Mouse (Mus musculus) embryonic fibroblast, embryonic 13.5 days (primary cell): ENCODE measurements around the gene Ntan1. TPM values are rescaled to one million over a fixed set of nuclear protein-coding genes. Genes with fewer than 3 reads are reported as not detected.
"Not testable (repeated sequence)": the region's sequence is repeated elsewhere in the genome, so short reads cannot be mapped to it uniquely, and the experiment has no call there.

Experiments
- H3K27ac ChIP-seq: 2 replicates; pipeline ENCODE4 v1.5.1; 2012; ENCODE audit warnings: low read length, control low read depth, inconsistent platforms; ENCODE audit not compliant: insufficient read depth
- H3K4me1 ChIP-seq: 2 replicates; pipeline ENCODE4 v1.6.1; 2011; ENCODE audit warnings: low read length; ENCODE audit not compliant: control insufficient read depth, insufficient read depth
- H3K4me3 ChIP-seq: 2 replicates; pipeline ENCODE4 v1.5.1; 2011; ENCODE audit warnings: mild to moderate bottlenecking, control low read depth, low read length; ENCODE audit not compliant: insufficient read depth
- CTCF ChIP-seq: IDR thresholded peaks from 2 replicates; pipeline ENCODE4 v1.5.1; 2011; ENCODE audit warnings: mild to moderate bottlenecking, control low read depth, low read length, moderate library complexity, borderline replicate concordance; ENCODE audit not compliant: insufficient read depth
- POLR2A ChIP-seq: IDR thresholded peaks from 2 replicates; pipeline ENCODE4 v1.6.1; 2011; ENCODE audit warnings: low read depth, mild to moderate bottlenecking, control low read depth, low read length, moderate library complexity
- polyA plus RNA-seq: library from polyadenylated mRNA; stranded (reverse); fragments of >200 nt; gene quantifications from 2 replicates; pipeline ENCODE4 v1.2.4, GENCODE M21; 2011; ENCODE audit warnings: low read depth; ENCODE audit not compliant: missing spikeins, insufficient read length

The Ntan1 gene
- 73.3 and 82.0 TPM in 2 replicates for polyA plus RNA-seq

DNA sequence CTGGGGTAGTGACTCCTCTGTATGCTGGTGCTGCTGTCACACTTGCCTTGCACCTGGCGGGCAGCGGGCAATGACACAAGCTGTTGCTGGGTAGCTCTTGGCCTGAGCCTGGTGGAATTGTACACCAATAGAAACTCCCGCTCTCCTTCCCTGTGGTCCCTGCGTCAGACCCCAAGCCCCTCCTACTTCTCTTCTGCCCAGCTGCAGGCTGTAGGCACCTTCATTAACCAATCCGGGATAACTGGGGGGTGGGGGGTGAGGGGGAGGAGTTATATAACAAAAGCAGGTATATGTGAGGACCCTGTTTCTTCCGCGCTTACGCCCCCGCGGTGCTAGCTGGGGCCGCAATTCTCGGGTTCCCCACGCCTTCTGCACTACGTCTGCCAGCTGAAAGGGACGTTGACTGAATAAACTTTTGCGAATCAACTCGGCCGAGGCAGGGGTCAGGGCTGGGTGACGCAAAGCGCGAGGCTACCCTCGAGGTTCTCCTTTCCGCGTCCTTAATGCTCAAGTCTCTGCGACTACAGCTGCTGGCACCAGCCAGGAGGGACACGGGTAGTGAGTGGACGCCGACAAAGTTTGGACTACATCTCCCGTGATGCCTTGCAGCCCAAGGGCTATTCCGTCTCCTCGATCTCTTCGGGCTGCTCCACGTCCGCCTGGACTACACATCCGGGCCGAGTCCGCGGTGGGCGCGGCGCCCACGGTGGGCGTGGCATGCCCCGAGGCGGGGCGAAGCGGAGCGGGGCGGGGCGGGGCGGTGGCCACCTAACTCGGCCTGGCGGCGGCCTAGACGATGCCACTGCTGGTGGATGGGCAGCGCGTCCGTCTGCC, at the start of gene Ntan1:
Gene Ntan1, plus strand, starts transcription at position 286 of the 834 bp plus-strand sequence.
- H3K4me3 ChIP-seq = peak within 1 kb of the TSS; percentile 90
- peaks cover 5% of the 10 kb centered on the region; the same call in 1 of the 2 replicates for H3K4me1 ChIP-seq
- TF ChIP-seq POLR2A (peak; percentile 91; the same call in 1 of the 2 replicates), CTCF (no peak)
- H3K27ac ChIP-seq = peak within 1 kb of the TSS; percentile 54

DNA sequence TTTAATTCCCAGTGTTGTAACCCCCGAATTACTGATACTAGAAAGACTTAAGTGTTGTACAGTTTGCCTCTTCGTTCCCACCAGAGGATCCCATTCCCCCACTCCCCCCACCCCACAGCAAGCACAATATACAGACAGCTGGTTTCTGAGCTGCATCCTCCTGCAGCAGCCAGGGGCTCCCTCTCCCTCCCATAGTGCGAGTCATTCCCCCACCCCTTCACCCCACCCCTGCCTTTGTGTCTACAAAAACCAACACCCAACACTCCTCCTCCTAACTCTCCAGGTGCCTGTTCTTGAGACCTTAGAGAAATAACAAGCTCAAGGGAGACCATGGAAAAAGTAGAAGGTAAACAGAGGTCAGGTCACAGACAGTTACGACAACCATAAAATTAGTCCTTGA, 47.0 kb upstream of the Ntan1 start:
- not testable (repeated sequence) for H3K4me3 ChIP-seq, H3K4me1 ChIP-seq, H3K27ac ChIP-seq

DNA sequence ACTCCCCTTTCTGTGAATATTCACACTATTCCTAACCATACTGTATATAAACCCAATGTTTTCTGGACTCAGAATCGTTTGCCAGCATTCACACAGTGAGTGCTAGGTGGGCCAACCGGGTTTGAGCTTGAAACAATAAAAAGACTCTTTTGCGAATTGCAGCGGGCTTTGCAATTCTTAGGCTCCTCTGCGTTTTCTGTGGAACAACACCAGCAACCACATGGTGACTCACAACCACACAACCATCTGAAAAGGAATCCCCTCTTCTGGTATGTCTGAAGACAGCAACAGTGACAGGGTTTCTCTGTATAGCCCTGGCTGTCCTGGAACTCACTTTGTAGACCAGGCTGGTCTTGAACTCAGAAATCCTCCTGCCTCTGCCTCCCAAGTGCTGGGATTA, 46.6 kb upstream of the Ntan1 start:
- not testable (repeated sequence) for H3K4me1 ChIP-seq, H3K27ac ChIP-seq, H3K4me3 ChIP-seq

DNA sequence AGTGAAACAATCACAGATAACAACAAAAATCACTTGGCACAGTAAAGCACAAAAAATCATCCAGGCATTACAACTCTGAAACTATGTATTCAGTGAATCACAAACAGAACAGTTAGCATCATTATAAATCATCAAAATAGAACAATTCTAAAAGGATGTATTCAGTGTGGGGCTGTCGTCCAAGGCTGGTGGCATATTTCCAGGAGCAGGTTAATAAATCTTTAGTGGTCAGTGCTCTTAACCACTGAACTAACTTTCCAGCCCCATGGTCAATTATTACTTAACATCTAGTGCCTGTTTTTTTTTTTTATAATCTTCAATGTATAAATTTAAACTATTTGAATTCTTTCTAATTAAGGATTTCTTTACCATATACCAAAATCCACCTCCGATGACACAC, 44.6 kb upstream of the Ntan1 start:
- H3K27ac ChIP-seq, H3K4me1 ChIP-seq, H3K4me3 ChIP-seq: not testable (repeated sequence)

DNA sequence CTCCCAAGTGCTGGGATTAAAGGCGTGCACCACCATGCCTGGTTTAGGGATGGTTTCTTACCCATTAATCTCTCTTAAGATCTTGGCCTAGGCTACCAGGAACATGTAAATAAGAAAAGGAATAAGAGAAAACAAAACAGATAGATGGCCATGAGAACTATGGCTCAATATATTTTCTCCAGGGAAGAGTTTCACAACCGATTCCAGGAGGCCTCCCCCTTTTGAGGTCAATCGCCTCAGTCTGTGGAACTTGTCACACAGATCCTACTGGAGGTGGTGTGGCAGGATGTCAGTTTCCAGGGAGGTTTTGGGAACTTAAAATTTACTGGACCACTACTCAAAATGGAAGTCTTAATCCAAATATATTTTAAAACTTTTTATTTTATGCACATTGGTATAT, 44.0 kb upstream of the Ntan1 start:
- not testable (repeated sequence) for H3K27ac ChIP-seq, H3K4me3 ChIP-seq, H3K4me1 ChIP-seq

DNA sequence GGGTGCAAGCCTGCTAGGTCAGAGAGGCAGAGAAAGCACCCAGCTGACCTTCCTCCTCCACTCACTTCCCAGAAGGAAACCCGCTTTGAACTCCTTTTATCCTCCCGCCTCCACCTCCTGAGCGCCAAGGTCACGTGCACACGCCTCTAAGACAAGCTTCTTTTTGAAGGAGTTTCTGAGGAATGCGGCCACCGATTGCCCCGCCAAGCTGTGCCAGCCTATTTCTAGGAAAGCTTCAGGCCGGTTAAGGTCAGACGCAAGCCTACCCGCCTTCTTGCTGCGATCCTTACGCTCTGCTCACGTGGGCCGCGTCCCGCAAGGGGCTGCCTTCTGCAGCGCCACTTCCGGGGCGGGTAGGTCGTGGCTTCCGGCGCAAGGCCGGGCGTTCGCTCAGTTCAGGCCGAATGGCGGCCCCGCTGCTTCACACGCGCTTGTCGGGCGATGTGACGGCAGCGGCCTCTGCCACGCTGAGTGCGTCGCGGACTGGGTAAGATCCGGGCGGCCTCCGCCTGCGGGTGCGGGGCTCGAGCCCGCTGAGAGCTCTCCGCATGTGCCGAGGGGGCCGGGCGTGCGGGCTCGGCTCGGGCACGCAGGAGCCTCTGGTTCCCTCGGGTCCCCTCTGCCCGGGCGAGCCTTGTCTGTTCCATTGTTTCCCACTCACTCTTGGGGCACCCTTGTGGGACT, 38.1 kb upstream of the Ntan1 start, which contains the start of gene Rrn3:
Gene Rrn3, plus strand, starts transcription at position 356 of the 684 bp plus-strand sequence.
- TF ChIP-seq POLR2A = peak; percentile 97
- no peak for TF ChIP-seq CTCF
- Histone ChIP-seq H3K27ac (peak within 1 kb of the TSS; percentile 46), H3K4me1 (peaks cover 3% of the 10 kb centered on the region), H3K4me3 (peak within 1 kb of the TSS; percentile 94)

DNA sequence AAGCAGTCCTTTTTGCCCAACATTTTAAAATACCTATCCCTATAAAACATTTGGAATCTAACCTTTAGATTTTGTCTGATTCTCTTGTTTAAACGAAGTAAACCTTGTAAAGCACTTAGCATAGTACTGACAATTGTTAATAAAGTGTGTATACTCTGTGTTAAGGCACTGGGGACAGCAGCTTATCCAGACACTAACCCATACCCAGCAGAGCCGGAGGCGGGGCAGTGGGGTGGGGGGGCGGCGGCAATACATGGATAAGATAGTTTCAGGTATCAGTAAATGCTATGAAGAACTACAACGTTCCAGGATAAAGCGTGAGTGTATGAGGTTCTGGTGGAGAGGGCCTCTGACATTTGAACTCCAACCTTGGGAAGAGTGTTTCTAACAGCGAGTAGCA, 37.4 kb upstream of the Ntan1 start:
- TF ChIP-seq POLR2A (no peak), CTCF (no peak)
- H3K27ac ChIP-seq = no peak overlapping the region
- H3K4me3 ChIP-seq = peak overlapping the region; percentile 94
- H3K4me1 ChIP-seq = peaks cover 3% of the 10 kb centered on the region

DNA sequence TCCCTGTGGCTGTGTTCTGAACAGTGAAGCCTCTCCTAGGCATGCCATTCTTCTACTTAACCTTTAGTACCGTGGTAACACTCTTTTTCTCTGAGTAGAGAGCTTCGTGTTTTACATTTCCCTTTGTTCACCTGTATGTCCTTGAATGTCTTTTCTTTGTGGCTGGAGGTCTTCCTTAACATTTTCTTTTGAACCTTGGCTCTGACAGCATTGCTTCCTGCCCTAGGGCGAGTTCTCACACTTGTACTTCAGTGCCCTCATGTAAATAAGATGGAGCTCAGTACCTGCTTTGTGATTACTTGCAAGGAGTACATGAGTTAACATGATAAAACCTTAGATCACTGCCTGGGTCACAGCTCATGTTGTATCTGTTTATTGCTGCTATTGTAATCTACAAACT, 32.7 kb upstream of the Ntan1 start:
- TF ChIP-seq CTCF (no peak), POLR2A (no peak)
- Histone ChIP-seq H3K4me1 (peaks cover 3% of the 10 kb centered on the region), H3K4me3 (no peak overlapping the region), H3K27ac (no peak overlapping the region)

DNA sequence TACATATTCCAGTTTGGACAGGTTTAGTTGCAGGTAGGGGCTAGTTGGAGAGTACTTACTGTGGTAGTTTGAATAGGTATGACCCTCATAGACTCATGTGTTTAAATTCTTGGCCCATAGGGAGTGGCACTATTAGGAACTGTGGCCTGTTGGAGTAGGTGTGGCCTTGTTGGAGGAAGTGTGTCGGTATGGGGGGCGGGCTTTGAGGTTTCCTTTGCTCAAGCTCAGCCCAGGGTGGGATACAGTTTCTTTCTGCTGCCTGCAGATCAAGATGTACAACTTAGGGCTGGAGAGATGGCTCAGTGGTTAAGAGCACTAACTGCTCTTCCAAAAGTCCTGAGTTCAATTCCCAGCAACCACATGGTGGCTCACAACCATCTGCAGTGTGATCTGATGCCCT, 25.2 kb upstream of the Ntan1 start:
- not testable (repeated sequence) for H3K4me1 ChIP-seq, H3K27ac ChIP-seq, H3K4me3 ChIP-seq

DNA sequence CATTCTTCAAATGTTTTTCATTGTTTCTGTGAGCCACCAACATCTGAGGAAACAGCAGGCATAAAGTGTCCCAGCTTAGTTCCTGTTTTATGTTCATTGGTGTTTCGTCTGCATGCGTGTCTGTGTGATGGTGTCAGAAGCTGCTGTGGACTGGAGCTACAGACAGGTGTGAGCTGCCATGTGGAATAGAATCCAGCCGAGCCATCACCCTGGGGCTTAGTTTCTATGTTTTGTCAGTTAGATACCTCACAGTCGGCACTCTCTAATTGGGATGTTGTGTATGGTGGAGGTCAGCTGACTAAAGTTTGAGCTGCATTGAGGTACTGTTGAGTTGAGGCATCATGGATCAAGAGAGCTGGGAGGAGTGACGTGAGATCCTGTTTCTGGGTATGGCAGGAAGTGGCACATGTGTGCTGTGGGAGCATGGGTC, 21.9 kb upstream of the Ntan1 start:
- TF ChIP-seq CTCF = no peak
- no peak for TF ChIP-seq POLR2A
- H3K27ac ChIP-seq = no peak overlapping the region
- H3K4me1 ChIP-seq = no peaks in the 10 kb centered on the region
- H3K4me3 ChIP-seq = no peak overlapping the region

DNA sequence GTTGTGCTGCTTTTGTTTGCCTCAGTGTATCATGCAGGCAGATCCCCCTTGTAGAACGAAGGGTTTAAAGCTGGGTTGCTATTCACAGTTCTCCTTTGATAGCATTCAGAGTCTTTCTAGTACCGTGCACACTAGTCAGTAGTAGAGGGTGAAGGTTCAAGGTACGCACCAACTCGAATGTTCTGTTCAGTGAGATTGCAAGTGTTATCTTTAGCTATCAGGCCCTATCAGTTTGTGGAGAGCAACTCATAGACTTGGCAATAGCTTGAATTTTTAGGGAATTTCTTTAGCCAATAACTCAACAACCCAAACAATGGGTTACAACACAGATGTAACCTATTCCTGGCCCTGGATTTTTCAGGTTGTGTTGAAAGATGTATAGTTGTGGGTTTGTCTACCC, 17.4 kb upstream of the Ntan1 start:
- no peak for TF ChIP-seq CTCF
- TF ChIP-seq POLR2A = no peak
- no peak overlapping the region for H3K27ac ChIP-seq

More for the DNA sequence above, 17.4 kb upstream of the Ntan1 start:
- Histone ChIP-seq H3K4me3 (no peak overlapping the region), H3K4me1 (no peaks in the 10 kb centered on the region)
